Mouse (Mus musculus) heart, adult 8-10 months (tissue): Measurements from ENCODE around the gene Tnfrsf21. TPM values are rescaled to one million over a fixed set of nuclear protein-coding genes. Genes with fewer than 3 reads are reported as not detected.

Experiments
- DNase-seq: peaks from one replicate; pipeline ENCODE4 v3.0.0; 2022; ENCODE audit warnings: low spot score
- total RNA-seq, 4 experiments: library from RNA; stranded (reverse); gene quantifications; 2 replicates each; pipeline ENCODE4 v1.2.4; 2022

The Tnfrsf21 gene
- total RNA-seq, 4 experiments from 2014 or later, result 7.1 to 13.9 (median 10.4) TPM

GRCm38 (mm10) chr17:43075937-43076336 is 59.6 kb downstream of the Tnfrsf21 start:
- no peak for DNase-seq

- peak; percentile 65 for DNase-seq
Observed at GRCm38 (mm10) chr17:43076801-43077493, 60.6 kb downstream of the Tnfrsf21 start.

- DNase-seq, result no peak
Observed at GRCm38 (mm10) chr17:43077540-43077939, 61.2 kb downstream of the Tnfrsf21 start.

- no peak for DNase-seq
Observed at GRCm38 (mm10) chr17:43081225-43081624, 64.9 kb downstream of the Tnfrsf21 start.

- no peak for DNase-seq
Observed at GRCm38 (mm10) chr17:43089496-43089895, 73.1 kb downstream of the Tnfrsf21 start.

GRCm38 (mm10) chr17:43090948-43091724 is 74.8 kb downstream of the Tnfrsf21 start:
- DNase-seq, result no peak

- no peak for DNase-seq
Observed at GRCm38 (mm10) chr17:43092280-43092995, 76.1 kb downstream of the Tnfrsf21 start.

- DNase-seq, result no peak
Observed at GRCm38 (mm10) chr17:43094285-43094684, 77.9 kb downstream of the Tnfrsf21 start.

- DNase-seq, result no peak
Observed at GRCm38 (mm10) chr17:43097101-43097688, 80.8 kb downstream of the Tnfrsf21 start.

GRCm38 (mm10) chr17:43106108-43106507 is 89.8 kb downstream of the Tnfrsf21 start:
- DNase-seq, result no peak

GRCm38 (mm10) chr17:43107338-43107737 is 91.0 kb downstream of the Tnfrsf21 start:
- DNase-seq, result no peak

GRCm38 (mm10) chr17:43109501-43109900 is 93.1 kb downstream of the Tnfrsf21 start:
- no peak for DNase-seq

GRCm38 (mm10) chr17:43110168-43110885 is 94.0 kb downstream of the Tnfrsf21 start:
- DNase-seq, result no peak

GRCm38 (mm10) chr17:43113391-43113984 is 97.1 kb downstream of the Tnfrsf21 start:
- no peak for DNase-seq

- no peak for DNase-seq
Observed at GRCm38 (mm10) chr17:43114086-43114581, 97.8 kb downstream of the Tnfrsf21 start.

- DNase-seq, result no peak
Observed at GRCm38 (mm10) chr17:43114926-43115325, 98.6 kb downstream of the Tnfrsf21 start.

GRCm38 (mm10) chr17:43116748-43117147 is 100.4 kb downstream of the Tnfrsf21 start:
- no peak for DNase-seq

GRCm38 (mm10) chr17:43119446-43119845 is 103.1 kb downstream of the Tnfrsf21 start:
- DNase-seq, result no peak

GRCm38 (mm10) chr17:43121096-43121495 is 104.7 kb downstream of the Tnfrsf21 start:
- no peak for DNase-seq

GRCm38 (mm10) chr17:43128305-43128704 is 112.0 kb downstream of the Tnfrsf21 start:
- DNase-seq, result no peak
